Mouse (Mus musculus) activated CD4-positive, CD25-positive, alpha-beta regulatory T cell, adult 4 months (primary cell): ENCODE data around the gene Gsdma2. TPM values are rescaled to one million over a fixed set of nuclear protein-coding genes. Genes with fewer than 3 reads are reported as not detected.

Experiments used
- ATAC-seq: one replicate; pipeline ENCODE4 v1.8.0; 2017
- polyA plus RNA-seq, 2 experiments: library from polyadenylated mRNA; unstranded; fragments of 100-300 nt; shearing (Covaris generic); gene quantifications; one replicate each; pipeline ENCODE4 v1.2.1; 2017

Gsdma2 gene
- polyA plus RNA-seq, 2 experiments from 2014 or later, result not detected

- no peak for ATAC-seq
These were observed 55.8 kb downstream of the Gsdma2 start for GRCm38 (mm10) chr11:98702323-98702722.

GRCm38 (mm10) chr11:98705021-98705420 is 58.5 kb downstream of the Gsdma2 start:
- ATAC-seq, result no peak

Other genes with a start within 250 kb of the Gsdma2 start
- 1 to 10 TPM; 3.3 to 4.0 TPM for gene Pgap3, start 246.3 kb upstream of the Gsdma2 start, polyA plus RNA-seq
- gene Erbb2, start 234.3 kb upstream of the Gsdma2 start, polyA plus RNA-seq, result under 1 TPM in 1 of 2 experiments, not detected in 1; 0.07 TPM
- 100 to 1,000 TPM; 161 to 193 TPM for gene Mien1, start 207.8 kb upstream of the Gsdma2 start, polyA plus RNA-seq
- gene Grb7, start 200.4 kb upstream of the Gsdma2 start, polyA plus RNA-seq, result 1 to 10 TPM; 2.3 to 3.4 TPM
- 100 to 1,000 TPM in 1 of 2 experiments, 10 to 100 TPM in 1; 95.8 to 124 TPM for gene Ikzf3, start 100.7 kb upstream of the Gsdma2 start, polyA plus RNA-seq
- 1 to 10 TPM; 4.2 to 7.1 TPM for gene Zpbp2, start 95.7 kb upstream of the Gsdma2 start, polyA plus RNA-seq
- gene Ormdl3, start 59.4 kb upstream of the Gsdma2 start, polyA plus RNA-seq, result 10 to 100 TPM; 15.8 to 37.6 TPM
- gene Lrrc3c, start 48.5 kb upstream of the Gsdma2 start, polyA plus RNA-seq, result not detected
- gene Gm12355, start 21.1 kb upstream of the Gsdma2 start, polyA plus RNA-seq, result 1 to 10 TPM; 2.2 to 10.0 TPM
- gene Gsdma3, start 20.4 kb upstream of the Gsdma2 start, polyA plus RNA-seq, result not detected
- gene Gsdma, start 17.6 kb downstream of the Gsdma2 start, polyA plus RNA-seq, result under 1 TPM in 1 of 2 experiments, not detected in 1; 0.20 TPM
- 10 to 100 TPM; 14.2 to 25.7 TPM for gene Psmd3, start 35.8 kb downstream of the Gsdma2 start, polyA plus RNA-seq
- gene Csf3, start 54.5 kb downstream of the Gsdma2 start, polyA plus RNA-seq, result not detected
- 10 to 100 TPM; 19.1 to 27.9 TPM for gene Med24, start 82.7 kb downstream of the Gsdma2 start, polyA plus RNA-seq
- gene Thra, start 93.9 kb downstream of the Gsdma2 start, polyA plus RNA-seq, result 1 to 10 TPM; 1.4 to 3.5 TPM
- gene Nr1d1, start 128.6 kb downstream of the Gsdma2 start, polyA plus RNA-seq, result 1 to 10 TPM; 2.9 to 5.4 TPM
- gene Msl1, start 148.8 kb downstream of the Gsdma2 start, polyA plus RNA-seq, result 10 to 100 TPM; 19.9 to 22.0 TPM
- gene Casc3, start 158.1 kb downstream of the Gsdma2 start, polyA plus RNA-seq, result 10 to 100 TPM; 10.6 to 11.2 TPM
- under 1 TPM in 1 of 2 experiments, not detected in 1; 0.15 TPM for gene Rapgefl1, start 190.0 kb downstream of the Gsdma2 start, polyA plus RNA-seq
- gene Wipf2, start 216.9 kb downstream of the Gsdma2 start, polyA plus RNA-seq, result 10 to 100 TPM; 10.9 to 12.3 TPM